Mouse (Mus musculus): ENCODE results near the gene Dhtkd1.
"Not testable (repeated sequence)": the region's sequence is repeated elsewhere in the genome, so short reads cannot be mapped to it uniquely, and the experiment has no call there.

Dhtkd1 gene

GRCm38 (mm10) chr2:5942416-5943032 is at the start of gene Dhtkd1:
Dhtkd1 (minus strand) TSS chr2:5942792.
- DNase-seq: peak; percentile 62

GRCm38 (mm10) chr2:5977532-5977931 is 34.9 kb upstream of the Dhtkd1 start:
- DNase-seq: no peak

GRCm38 (mm10) chr2:5970629-5971028 is 28.0 kb upstream of the Dhtkd1 start:
- DNase-seq: not testable (repeated sequence)

- no peak for DNase-seq
Observed at GRCm38 (mm10) chr2:5965972-5966371, 23.4 kb upstream of the Dhtkd1 start.

GRCm38 (mm10) chr2:5963729-5964128 is 21.1 kb upstream of the Dhtkd1 start:
- DNase-seq: not testable (repeated sequence)

- DNase-seq: no peak
Observed at GRCm38 (mm10) chr2:5962265-5962664, 19.7 kb upstream of the Dhtkd1 start.

GRCm38 (mm10) chr2:5957705-5958104 is 15.1 kb upstream of the Dhtkd1 start:
- no peak for DNase-seq

- no peak for DNase-seq
Observed at GRCm38 (mm10) chr2:5951621-5952211, 9.1 kb upstream of the Dhtkd1 start.

GRCm38 (mm10) chr2:5950766-5951595 is 8.4 kb upstream of the Dhtkd1 start, which contains the start of gene Upf2:
Upf2 (plus strand) TSS chr2:5951469.
- DNase-seq: peak; percentile 97

GRCm38 (mm10) chr2:5950305-5950704 is 7.7 kb upstream of the Dhtkd1 start:
- peak; percentile 60 for DNase-seq

- DNase-seq: peak; percentile 38
Observed at GRCm38 (mm10) chr2:5949821-5950220, 7.2 kb upstream of the Dhtkd1 start.

- DNase-seq: no peak
Observed at GRCm38 (mm10) chr2:5948964-5949363, 6.4 kb upstream of the Dhtkd1 start.

- DNase-seq: no peak
Observed at GRCm38 (mm10) chr2:5946876-5947275, 4.3 kb upstream of the Dhtkd1 start.

GRCm38 (mm10) chr2:5945629-5946028 is 3.0 kb upstream of the Dhtkd1 start:
- DNase-seq: no peak

GRCm38 (mm10) chr2:5943071-5943470 is 479 bp upstream of the Dhtkd1 start:
- no peak for DNase-seq

- DNase-seq: no peak
Observed at GRCm38 (mm10) chr2:5941861-5942415, 654 bp downstream of the Dhtkd1 start.

- no peak for DNase-seq
Observed at GRCm38 (mm10) chr2:5940936-5941335, 1.7 kb downstream of the Dhtkd1 start.

- no peak for DNase-seq
Observed at GRCm38 (mm10) chr2:5939911-5940310, 2.7 kb downstream of the Dhtkd1 start.

- DNase-seq: no peak
Observed at GRCm38 (mm10) chr2:5939319-5939718, 3.3 kb downstream of the Dhtkd1 start.

GRCm38 (mm10) chr2:5936550-5936949 is 6.0 kb downstream of the Dhtkd1 start:
- no peak for DNase-seq

- DNase-seq: no peak
Observed at GRCm38 (mm10) chr2:5936068-5936467, 6.5 kb downstream of the Dhtkd1 start.

GRCm38 (mm10) chr2:5934936-5935335 is 7.7 kb downstream of the Dhtkd1 start:
- DNase-seq: no peak

- no peak for DNase-seq
Observed at GRCm38 (mm10) chr2:5931938-5932337, 10.7 kb downstream of the Dhtkd1 start.

Measured in cerebellum, adult 11-12 months (tissue).